Mouse (Mus musculus) small intestine, adult 2 months (tissue): ENCODE results near the gene Atg4d.

ENCODE experiments used
- CTCF ChIP-seq: fragments of 200-500 bp; IDR thresholded peaks from 2 replicates; pipeline ENCODE4 v1.5.1; 2012; ENCODE audit warnings: low read depth, mild to moderate bottlenecking, control low read depth, inconsistent platforms, low read length, moderate library complexity, mixed read lengths; ENCODE audit not compliant: insufficient replicate concordance, insufficient read length; ENCODE audit errors: extremely low read depth
- POLR2A ChIP-seq: fragments of 200-500 bp; IDR thresholded peaks from 2 replicates; pipeline ENCODE4 v1.6.1; 2012; ENCODE audit warnings: low read depth, mild to moderate bottlenecking, control low read depth, inconsistent platforms, low read length, moderate library complexity

DNA sequence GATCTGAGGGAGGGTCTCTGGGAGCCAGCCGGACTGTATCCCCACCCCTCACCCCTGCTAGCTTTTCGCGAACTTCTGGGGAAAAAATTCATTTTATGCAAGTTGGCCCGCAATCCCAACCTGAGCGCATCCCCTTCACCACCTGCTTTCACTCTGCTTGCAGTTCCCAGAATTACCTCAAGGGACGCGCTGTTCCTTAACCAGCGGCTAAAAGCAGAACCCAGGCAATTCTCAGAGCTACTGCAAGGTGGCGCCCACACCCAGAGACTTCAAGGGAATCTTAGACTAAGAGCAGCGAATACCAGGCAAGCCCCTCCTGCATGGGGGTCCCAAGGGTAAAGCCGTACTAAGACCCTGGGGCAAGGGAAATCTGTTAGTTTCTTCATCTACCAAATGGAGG, 23.8 kb upstream of the Atg4d start:
- peak; percentile 99; the same call in 1 of the 2 replicates for TF ChIP-seq CTCF
- no peak for TF ChIP-seq POLR2A
